Comparison of ENCODE assay signal across 8 mouse cellular contexts in genomic region chr2:152011724-152012123, GRCm38 (mm10). TPM values are rescaled to one million over a fixed set of nuclear protein-coding genes. Genes with fewer than 3 reads are reported as not detected.
DNase-seq lines count a peak whose midpoint lies in the region; ATAC-seq and TF ChIP-seq lines count a peak whose summit lies in the region.

No protein-coding gene starts in this region.

- peak; percentile 36; the same call in 1 of the 2 replicates for ATAC-seq in hindbrain, embryonic 14.5 days (ENCODE audit: low FRiP score)
- peak; percentile 65 for ATAC-seq in megakaryocyte-erythroid progenitor cell, adult 5-6 weeks (replicated peaks; ENCODE audit: low FRiP score, low TSS enrichment, poor library complexity, severe bottlenecking)

- H3K4me1 ChIP-seq in ES-E14 (ENCODE audit: control insufficient read depth in 2 of 2, insufficient read depth in 2 of 2, low read length in 2 of 2, poor library complexity in 1 of 2): peaks cover 3 to 35% of the 10 kb centered on the region in 2 experiments; a peak in 3 of 4 replicates
- H3K4me1 ChIP-seq in hindbrain, embryonic 14.5 days (replicated peaks; ENCODE audit: control insufficient read depth, insufficient read depth, low read length): 0 out of 2 replicates have a peak, but pooled peaks cover 2% of the 10 kb centered on the region

- in situ Hi-C loops in ES-E14 (cut with MboI; ENCODE audit: low sequenced_read_pairs in 2 of 2, unreplicated experiment in 2 of 2): no loop called here

- H3K9me3 ChIP-seq in ES-E14 (ENCODE audit: control insufficient read depth, insufficient read depth, low read depth, low read length): no peaks in the 10 kb centered on the region
- no peaks in the 10 kb centered on the region for H3K9me3 ChIP-seq in hindbrain, embryonic 14.5 days (ENCODE audit: control insufficient read depth, low read length)

- peak overlapping the region; percentile 67 for H3K27ac ChIP-seq in gastrocnemius, adult 2 months
- H3K27ac ChIP-seq in ES-E14 (ENCODE audit: insufficient read depth, low read depth, low read length, poor library complexity, severe bottlenecking): peak overlapping the region; percentile 96
- no peak overlapping the region for H3K27ac ChIP-seq in hindbrain, embryonic 14.5 days

- no peak for TF ChIP-seq CTCF in gastrocnemius, adult 2 months (IDR thresholded peaks at IDR 0.05)

- no peak overlapping the region for H3K4me3 ChIP-seq in gastrocnemius, adult 2 months
- peak overlapping the region in 1 of 2 experiments; percentile 12; a peak in 1 of 4 replicates for H3K4me3 ChIP-seq in ES-E14 (ENCODE audit: insufficient read depth in 1 of 2, low read depth in 1 of 2, low read length in 2 of 2, poor library complexity in 1 of 2, severe bottlenecking in 1 of 2)
- H3K4me3 ChIP-seq in hindbrain, embryonic 14.5 days (replicated peaks; ENCODE audit: low read length): no peak overlapping the region

- no peak overlapping the region for H3K4me2 ChIP-seq in hindbrain, embryonic 14.5 days (replicated peaks)

- intact Hi-C loops in gastrocnemius, adult 2 months (cut with DNase I): no loop called here

- WGBS in hindbrain, embryonic 14.5 days: 45% methylated on average over 2 of the region's 2 CpGs

- H3K36me3 ChIP-seq in ES-E14 (ENCODE audit: control insufficient read depth, insufficient read depth, low read length, poor library complexity, severe bottlenecking): no peaks in the 10 kb centered on the region
- H3K36me3 ChIP-seq in hindbrain, embryonic 14.5 days (replicated peaks; ENCODE audit: control insufficient read depth, insufficient read depth): no peaks in the 10 kb centered on the region

- DNase-seq in gastrocnemius, adult 2 months: no peak
- DNase-seq in gastrocnemius, postnatal 10 days: no peak
- DNase-seq in ES-E14 (ENCODE audit: low read depth, low spot score): no peak
- DNase-seq in hindbrain, embryonic 14.5 days (ENCODE audit: low spot score): peak; percentile 34
- no peak for DNase-seq in thymus, postnatal 25 days
- DNase-seq in natural killer cell, adult 2 months (ENCODE audit: low spot score in 2 of 2): no peak
- no peak for DNase-seq in gastrocnemius, adult 18-20 months (ENCODE audit: low spot score)

- H3K9ac ChIP-seq in ES-E14 (ENCODE audit: insufficient read depth, low read depth, low read length, poor library complexity, severe bottlenecking): peak overlapping the region; percentile 18; the same call in 1 of the 2 replicates
- H3K9ac ChIP-seq in hindbrain, embryonic 14.5 days: no peak overlapping the region

- no peaks in the 10 kb centered on the region for H3K27me3 ChIP-seq in hindbrain, embryonic 14.5 days (ENCODE audit: control insufficient read depth, insufficient read depth, low read length)

TF ChIP-seq in ES-E14, 5 proteins besides CTCF, POLR2A, EP300 and RAD21:
- TF ChIP-seq HCFC1 (IDR thresholded peaks at IDR 0.05; ENCODE audit: borderline replicate concordance, insufficient read depth, low read length) (no peak), MAFK (IDR thresholded peaks at IDR 0.05; ENCODE audit: insufficient read depth, low read depth, low read length) (no peak), ZC3H11A (IDR thresholded peaks at IDR 0.05; ENCODE audit: borderline replicate concordance, low read depth, low read length) (no peak), ZNF384 (IDR thresholded peaks at IDR 0.05; ENCODE audit: low read depth, low read length) (no peak), CHD2 (IDR thresholded peaks at IDR 0.05; ENCODE audit: low read depth, low read length) (no peak)

RNA-seq across cellular contexts. Expression of gene Slc52a3, which starts 15.4 kb away (rescaled TPM):
- 1 to 10 TPM in 1 of 2 experiments, under 1 TPM in 1; 0.69 to 1.6 TPM for total RNA-seq in gastrocnemius, adult 2 months (2021)
- total RNA-seq in gastrocnemius, postnatal 10 days (2021): 1 to 10 TPM; 1.1 to 1.3 TPM
- 4.4 and 7.3 TPM in 2 replicates for total RNA-seq in ES-E14 (2012; rRNA removed)
- 0.73 and 1.4 TPM in 2 replicates for polyA plus RNA-seq in hindbrain, embryonic 14.5 days (2014; fragmentation: Nextera tagmentation; extraction: Ambion mirVana)
- total RNA-seq in megakaryocyte-erythroid progenitor cell, adult 5-6 weeks (2014; fragmentation: Nextera tagmentation): 0.42 and 1.4 TPM in 2 replicates
- total RNA-seq in megakaryocyte-erythroid progenitor cell, adult 5-6 weeks (2017): 0.34 and 0.80 TPM in 2 replicates
- total RNA-seq in gastrocnemius, adult 18-20 months (2021): 1 to 10 TPM in 1 of 2 experiments, under 1 TPM in 1; 0.94 to 1.3 TPM

RNA-seq across cellular contexts. Expression of gene Fam110a, which starts 31.7 kb away (rescaled TPM):
- total RNA-seq in gastrocnemius, adult 2 months (2021): 1 to 10 TPM; 1.8 to 2.6 TPM
- 1 to 10 TPM; 5.6 to 6.6 TPM for total RNA-seq in gastrocnemius, postnatal 10 days (2021)
- 5.8 and 6.3 TPM in 2 replicates for total RNA-seq in ES-E14 (2012; rRNA removed)
- polyA plus RNA-seq in hindbrain, embryonic 14.5 days (2014; fragmentation: Nextera tagmentation; extraction: Ambion mirVana): 39.8 and 42.7 TPM in 2 replicates
- 3.7 and 9.1 TPM in 2 replicates for total RNA-seq in megakaryocyte-erythroid progenitor cell, adult 5-6 weeks (2014; fragmentation: Nextera tagmentation)
- total RNA-seq in megakaryocyte-erythroid progenitor cell, adult 5-6 weeks (2017): 0.50 and 1.6 TPM in 2 replicates
- total RNA-seq in gastrocnemius, adult 18-20 months (2021): 1 to 10 TPM; 1.8 to 2.1 TPM
